Mouse (Mus musculus) embryonic facial prominence, embryonic 14.5 days (tissue): ENCODE measurements around the gene Sfxn5. TPM values are rescaled to one million over a fixed set of nuclear protein-coding genes. Genes with fewer than 3 reads are reported as not detected.

Experiments used
- ATAC-seq: fragments of 200-750 bp; cut with Nextera tagmentation; 2 replicates; pipeline ENCODE4 v1.8.0; 2017; ENCODE audit warnings: low read depth, moderate number of reproducible peaks, moderate TSS enrichment
- DNase-seq: peaks from one replicate; pipeline ENCODE4 v3.0.0-alpha.2; 2015; ENCODE audit warnings: low spot score
- H3K27ac ChIP-seq: fragments of 300-500 bp; sonication (generic); replicated peaks from 2 replicates; pipeline ENCODE4 v1.5.1; 2014; ENCODE audit warnings: low read depth, mild to moderate bottlenecking, low read length, moderate library complexity
- H3K27me3 ChIP-seq: fragments of 300-500 bp; sonication (generic); replicated peaks from 2 replicates; pipeline ENCODE4 v1.6.1; 2014; ENCODE audit warnings: low read length; ENCODE audit not compliant: control insufficient read depth, insufficient read depth
- H3K36me3 ChIP-seq: fragments of 300-500 bp; sonication (generic); 2 replicates; pipeline ENCODE4 v1.6.1; 2014; ENCODE audit warnings: low read length, mixed read lengths; ENCODE audit not compliant: control insufficient read depth, insufficient read depth
- H3K4me1 ChIP-seq: fragments of 300-500 bp; sonication (generic); 2 replicates; pipeline ENCODE4 v1.6.1; 2014; ENCODE audit warnings: antibody characterized with exemption, low read length; ENCODE audit not compliant: control insufficient read depth, insufficient read depth
- H3K4me2 ChIP-seq: fragments of 300-500 bp; sonication (generic); 2 replicates; pipeline ENCODE4 v1.6.1; 2014; ENCODE audit warnings: low read depth, mild to moderate bottlenecking, low read length, moderate library complexity, mixed read lengths
- H3K4me3 ChIP-seq: fragments of 300-500 bp; sonication (generic); 2 replicates; pipeline ENCODE4 v1.5.1; 2014; ENCODE audit warnings: low read depth, mild to moderate bottlenecking, low read length
- H3K9ac ChIP-seq: fragments of 300-500 bp; sonication (generic); 2 replicates; pipeline ENCODE4 v1.6.1; 2014; ENCODE audit warnings: low read depth, mild to moderate bottlenecking, low read length, moderate library complexity, mixed read lengths
- H3K9me3 ChIP-seq: fragments of 300-500 bp; sonication (generic); 2 replicates; pipeline ENCODE4 v1.6.1; 2016; ENCODE audit warnings: low read length; ENCODE audit not compliant: control insufficient read depth
- WGBS: fragments of 180-500 bp; shearing (Covaris S2); extraction: QIAGEN DNeasy Blood & Tissue Kit; methylation state at CpG from one replicate; pipeline ENCODE4 v1.1.7; 2014; 5-methylcytosine and 5-hydroxymethylcytosine counted together
- polyA plus RNA-seq: library from polyadenylated mRNA; unstranded; fragments of >200 nt; fragmentation: Nextera tagmentation; extraction: Ambion mirVana; gene quantifications from 2 replicates; pipeline ENCODE4 v1.2.1, GENCODE M21; 2014

Gene Sfxn5
- polyA plus RNA-seq, 1 experiment from 2014 or later = 6.7 TPM

- H3K9me3 ChIP-seq = no peaks in the 10 kb centered on the region
- peak; percentile 44; the same call in 1 of the 2 replicates for ATAC-seq
- WGBS = 72% methylated on average over 5 of the region's 6 CpGs
- no peak overlapping the region for H3K9ac ChIP-seq
- no peaks in the 10 kb centered on the region for H3K4me1 ChIP-seq
- H3K36me3 ChIP-seq = no peaks in the 10 kb centered on the region
- peak; percentile 9 for DNase-seq
- H3K4me2 ChIP-seq = no peak overlapping the region
- H3K27me3 ChIP-seq = no peaks in the 10 kb centered on the region
- H3K4me3 ChIP-seq = no peak overlapping the region
- no peak overlapping the region for H3K27ac ChIP-seq
Measured at GRCm38 (mm10) chr6:85320445-85320866, 12.8 kb downstream of the Sfxn5 start.

- Histone ChIP-seq H3K4me1 (no peaks in the 10 kb centered on the region), H3K27me3 (no peaks in the 10 kb centered on the region), H3K4me2 (no peak overlapping the region), H3K9ac (no peak overlapping the region), H3K27ac (no peak overlapping the region), H3K9me3 (no peaks in the 10 kb centered on the region), H3K4me3 (no peak overlapping the region), H3K36me3 (no peaks in the 10 kb centered on the region)
- WGBS = 81% methylated on average over 2 of the region's 2 CpGs
- DNase-seq (no peak), ATAC-seq (no peak)
Measured at GRCm38 (mm10) chr6:85316211-85316610, 17.0 kb downstream of the Sfxn5 start.

DNA sequence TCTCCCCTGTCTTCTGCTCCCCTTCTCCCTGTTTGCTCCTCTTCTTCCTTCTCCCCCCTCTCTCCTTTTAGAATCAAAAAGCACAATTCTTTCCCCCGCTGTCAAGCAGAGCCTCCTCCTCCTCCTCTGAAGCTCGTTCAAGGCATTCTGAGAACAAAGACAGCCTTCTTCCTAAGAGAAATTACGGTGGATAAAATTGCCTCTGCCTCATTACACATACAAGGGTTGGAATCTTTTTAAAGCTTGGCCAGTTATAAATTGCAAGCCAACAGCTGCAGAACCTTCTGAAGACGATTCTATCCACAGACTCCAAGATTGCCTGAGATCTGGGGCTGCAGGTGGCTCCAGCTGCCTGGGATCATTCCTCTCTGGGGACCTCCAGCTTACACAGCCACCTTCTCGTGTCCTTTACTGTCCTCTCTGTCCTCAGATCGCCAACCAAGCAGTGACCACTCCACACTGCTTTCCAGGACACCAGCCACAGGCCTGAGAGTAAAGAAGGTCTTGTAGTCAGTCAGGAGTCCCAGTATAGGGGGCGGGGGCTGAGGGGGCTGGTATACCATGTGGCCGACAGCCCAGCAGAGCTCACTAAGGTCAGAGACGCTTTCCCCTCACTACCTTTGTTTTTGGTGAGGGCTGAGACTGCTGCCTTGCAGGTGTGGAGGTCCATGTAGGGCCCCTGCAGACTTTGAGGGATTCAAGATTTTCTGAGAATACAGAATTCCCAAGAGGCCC, 19.0 kb downstream of the Sfxn5 start:
- Histone ChIP-seq H3K4me2 (0 out of 2 replicates have a peak overlapping the region, but pooled peaks have one; percentile 3), H3K36me3 (no peaks in the 10 kb centered on the region), H3K27me3 (no peaks in the 10 kb centered on the region), H3K4me3 (no peak overlapping the region), H3K27ac (no peak overlapping the region), H3K9ac (no peak overlapping the region), H3K9me3 (no peaks in the 10 kb centered on the region), H3K4me1 (no peaks in the 10 kb centered on the region)
- DNase-seq = peak; percentile 66
- peak; percentile 22; the same call in 1 of the 2 replicates for ATAC-seq
- 39% methylated on average over 9 of the region's 9 CpGs for WGBS

GRCm38 (mm10) chr6:85307894-85308293, 25.3 kb downstream of the Sfxn5 start:
- no peaks in the 10 kb centered on the region for H3K27me3 ChIP-seq

DNA sequence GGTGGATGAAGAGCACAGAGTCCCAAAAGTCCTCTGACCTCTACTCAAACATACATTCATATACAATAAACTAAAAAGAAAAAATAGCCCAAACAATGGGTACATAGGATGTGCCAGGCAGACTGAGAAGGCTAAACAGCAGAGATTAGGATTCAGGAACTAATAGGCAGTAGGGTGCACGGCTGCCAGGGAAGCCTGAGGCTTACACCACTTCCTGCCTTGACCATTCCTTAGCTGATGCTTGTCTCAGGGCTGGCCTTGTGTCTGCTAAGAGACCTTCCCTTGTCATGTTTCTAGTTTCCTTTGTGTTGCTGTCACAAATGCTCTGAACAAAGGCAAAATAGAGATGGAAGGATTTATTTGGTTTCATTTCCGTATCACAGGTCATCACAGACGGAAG, 26.8 kb downstream of the Sfxn5 start:
- Histone ChIP-seq H3K4me2 (no peak overlapping the region), H3K9ac (no peak overlapping the region), H3K36me3 (no peaks in the 10 kb centered on the region), H3K9me3 (no peaks in the 10 kb centered on the region), H3K27ac (no peak overlapping the region), H3K27me3 (no peaks in the 10 kb centered on the region), H3K4me1 (peaks cover 11% of the 10 kb centered on the region), H3K4me3 (no peak overlapping the region)
- WGBS = 85% methylated on average over 3 of the region's 3 CpGs
- DNase-seq (no peak), ATAC-seq (no peak)

More at GRCm38 (mm10) chr6:85307894-85308293, 25.3 kb downstream of the Sfxn5 start:
- no peak for DNase-seq
- no peaks in the 10 kb centered on the region for H3K9me3 ChIP-seq
- 76% methylated on average over 4 of the region's 4 CpGs for WGBS
- no peak overlapping the region for H3K4me3 ChIP-seq
- H3K4me2 ChIP-seq = no peak overlapping the region
- peaks cover 2% of the 10 kb centered on the region for H3K4me1 ChIP-seq
- H3K9ac ChIP-seq = no peak overlapping the region
- ATAC-seq = no peak; the same call in 1 of the 2 replicates
- no peak overlapping the region for H3K27ac ChIP-seq
- no peaks in the 10 kb centered on the region for H3K36me3 ChIP-seq

DNA sequence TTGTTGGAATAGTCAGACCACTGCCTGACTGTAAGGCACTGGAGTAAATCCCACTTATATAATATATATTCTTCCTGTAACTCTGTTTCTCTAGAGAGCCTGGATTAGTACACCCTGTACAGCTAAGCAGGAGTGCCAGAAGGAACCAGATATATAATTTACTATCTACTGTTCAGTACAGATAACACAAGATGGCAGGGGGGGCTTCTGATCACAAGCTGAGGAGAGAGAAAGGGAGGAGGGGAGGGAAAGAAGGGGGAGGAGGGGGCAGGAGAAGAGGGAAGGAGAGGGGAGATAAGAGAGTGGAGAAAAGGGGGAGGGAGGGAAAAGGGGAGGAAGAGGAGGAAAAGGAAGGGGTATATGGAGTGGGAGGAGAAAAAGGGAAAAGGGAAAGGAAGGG, 27.4 kb downstream of the Sfxn5 start:
- no peak for ATAC-seq
- H3K4me2 ChIP-seq = no peak overlapping the region

DNA sequence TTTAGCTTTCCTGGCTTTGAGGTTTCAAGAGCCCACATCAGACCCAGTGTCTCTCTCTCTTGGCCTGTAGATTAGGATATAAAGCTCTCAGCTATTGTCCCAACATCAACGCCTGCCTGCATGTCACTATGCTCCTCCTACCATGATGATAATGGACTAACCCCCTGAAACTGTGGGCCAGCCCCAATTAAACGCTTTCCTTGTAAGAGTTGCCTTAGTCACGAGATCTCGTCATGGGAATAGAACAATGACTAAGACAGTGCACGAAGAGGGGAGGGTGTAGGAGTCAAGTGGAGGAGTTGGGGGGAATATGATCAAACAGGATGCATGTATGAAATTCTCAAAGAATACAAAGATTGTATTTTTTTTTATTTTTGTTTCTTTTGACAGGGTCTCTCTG, 28.3 kb downstream of the Sfxn5 start:
- no peak overlapping the region for H3K4me3 ChIP-seq
- no peaks in the 10 kb centered on the region for H3K27me3 ChIP-seq
- H3K4me2 ChIP-seq = no peak overlapping the region
- WGBS = 79% methylated on average over 5 of the region's 5 CpGs
- peaks cover 11% of the 10 kb centered on the region for H3K4me1 ChIP-seq
- no peaks in the 10 kb centered on the region for H3K36me3 ChIP-seq
- H3K9me3 ChIP-seq = no peaks in the 10 kb centered on the region
- H3K27ac ChIP-seq = no peak overlapping the region
- DNase-seq (no peak), ATAC-seq (no peak)
- H3K9ac ChIP-seq = no peak overlapping the region

More for the DNA sequence above, 27.4 kb downstream of the Sfxn5 start:
- no peak overlapping the region for H3K4me3 ChIP-seq
- peaks cover 11% of the 10 kb centered on the region for H3K4me1 ChIP-seq
- no peak for DNase-seq
- H3K27me3 ChIP-seq = no peaks in the 10 kb centered on the region
- H3K9me3 ChIP-seq = no peaks in the 10 kb centered on the region
- no peak overlapping the region for H3K27ac ChIP-seq
- no peaks in the 10 kb centered on the region for H3K36me3 ChIP-seq
- no peak overlapping the region for H3K9ac ChIP-seq

DNA sequence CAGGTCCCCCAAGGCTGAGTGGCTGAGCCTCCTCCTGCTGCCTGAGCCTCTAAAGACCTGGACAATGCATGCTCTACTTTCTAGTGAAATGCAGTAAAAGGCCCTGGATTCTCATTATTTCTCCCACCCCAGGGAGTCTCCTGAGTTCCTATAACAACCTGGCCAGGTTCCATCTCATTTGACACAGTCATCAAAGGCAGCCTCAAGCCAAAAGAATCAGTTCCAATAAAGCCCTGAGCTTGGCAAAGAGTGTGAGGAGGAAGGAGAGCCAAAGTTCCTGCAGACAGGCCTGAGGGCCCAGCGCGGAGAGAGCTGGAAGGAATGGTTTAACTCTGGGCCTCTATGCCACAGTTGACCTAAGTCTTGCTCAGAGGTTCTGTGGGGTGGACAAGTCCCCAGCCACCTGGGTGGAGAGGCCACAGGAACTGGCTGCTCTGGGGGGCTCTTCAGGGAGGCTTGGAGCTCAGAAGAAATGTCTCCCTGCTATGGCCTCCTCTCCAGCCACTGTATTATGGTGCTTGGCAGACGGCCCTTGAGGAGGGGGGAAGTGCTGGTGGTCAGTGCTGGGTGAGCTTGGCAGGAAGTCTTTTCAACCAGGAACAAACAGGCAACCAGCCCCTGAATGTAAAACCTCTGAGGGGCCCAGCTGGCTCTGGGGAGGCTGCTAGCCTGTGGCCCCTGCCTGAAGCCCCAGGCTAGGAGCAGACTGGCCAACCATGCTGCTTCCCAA, 30.7 kb downstream of the Sfxn5 start:
- peak; percentile 70 for ATAC-seq

More for the DNA sequence above, 30.7 kb downstream of the Sfxn5 start:
- 45% methylated on average over 3 of the region's 3 CpGs for WGBS
- peak; percentile 87 for DNase-seq
- H3K9ac ChIP-seq = no peak overlapping the region
- peak overlapping the region; percentile 59; the same call in 1 of the 2 replicates for H3K27ac ChIP-seq
- no peaks in the 10 kb centered on the region for H3K36me3 ChIP-seq
- no peaks in the 10 kb centered on the region for H3K9me3 ChIP-seq
- H3K27me3 ChIP-seq = no peaks in the 10 kb centered on the region
- H3K4me1 ChIP-seq = peaks cover 11% of the 10 kb centered on the region
- no peak overlapping the region for H3K4me3 ChIP-seq
- no peak overlapping the region for H3K4me2 ChIP-seq
